Mouse (Mus musculus): ENCODE measurements at regions not wholly inside any gene's neighbourhood (a gene's known extent, or its start where the extent isn't known, plus 50 kb on each side); places are given as distances from the start of the nearest gene placed in this dataset.

DNA sequence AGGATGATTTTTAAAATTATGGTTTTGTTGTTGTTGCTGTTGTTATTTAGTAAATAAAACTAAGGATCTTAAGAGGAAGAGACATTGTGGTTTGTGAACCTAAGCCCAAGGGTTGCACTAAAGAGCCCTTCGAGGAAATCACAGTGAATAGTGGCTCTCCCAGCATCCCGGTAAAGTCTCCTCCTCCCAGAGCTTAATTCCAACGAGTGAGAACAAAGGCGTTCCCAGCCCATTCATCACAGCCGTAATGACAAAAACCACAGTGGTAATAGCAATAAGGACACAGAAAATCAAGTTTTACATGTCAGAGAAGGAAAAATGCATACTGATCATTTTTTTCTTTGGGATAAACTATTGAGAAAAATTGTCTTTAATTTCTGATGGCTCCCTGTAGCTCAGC is 56.3 kb upstream of the Cd180 start:
- ATAC-seq (replicated peaks in 1 of 2; ENCODE audit: insufficient read depth in 1 of 2, low FRiP score in 2 of 2, low TSS enrichment in 1 of 2, low read depth in 1 of 2, poor library complexity in 2 of 2, severe bottlenecking in 2 of 2): no peak

- no peak for ATAC-seq (replicated peaks in 1 of 2; ENCODE audit: insufficient read depth in 1 of 2, low FRiP score in 2 of 2, low TSS enrichment in 1 of 2, low read depth in 1 of 2, poor library complexity in 2 of 2, severe bottlenecking in 2 of 2)
Observed at GRCm38 (mm10) chr13:102639651-102640050, 53.7 kb upstream of the Cd180 start.

DNA sequence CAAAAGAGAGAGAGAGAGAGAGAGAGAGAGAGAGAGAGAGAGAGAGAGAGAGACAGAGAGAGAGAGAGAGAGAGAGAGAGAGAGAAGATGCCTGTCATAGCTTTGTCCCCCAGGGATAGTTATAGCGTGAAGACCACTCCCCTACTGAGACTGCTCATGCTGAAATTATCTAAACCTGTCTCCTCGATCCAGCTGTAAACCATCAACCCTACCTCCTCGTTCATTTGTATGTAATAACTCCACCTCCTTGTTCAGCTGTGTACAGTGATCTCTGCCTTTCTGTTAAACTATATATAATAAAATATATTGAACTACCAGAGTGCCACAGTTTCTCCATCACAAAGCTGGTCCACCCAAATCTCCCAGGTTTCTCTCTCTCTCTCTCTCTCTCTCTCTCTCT is 53.2 kb upstream of the Cd180 start:
- ATAC-seq (replicated peaks in 1 of 2; ENCODE audit: insufficient read depth in 1 of 2, low FRiP score in 2 of 2, low TSS enrichment in 1 of 2, low read depth in 1 of 2, poor library complexity in 2 of 2, severe bottlenecking in 2 of 2): no peak
